Mouse (Mus musculus): ENCODE data around the gene Tspan5. TPM values are rescaled to one million over a fixed set of nuclear protein-coding genes. Genes with fewer than 3 reads are reported as not detected.

Gene Tspan5
- polyA plus RNA-seq, 1 experiment from 2014 or later = 12.5 TPM

DNA sequence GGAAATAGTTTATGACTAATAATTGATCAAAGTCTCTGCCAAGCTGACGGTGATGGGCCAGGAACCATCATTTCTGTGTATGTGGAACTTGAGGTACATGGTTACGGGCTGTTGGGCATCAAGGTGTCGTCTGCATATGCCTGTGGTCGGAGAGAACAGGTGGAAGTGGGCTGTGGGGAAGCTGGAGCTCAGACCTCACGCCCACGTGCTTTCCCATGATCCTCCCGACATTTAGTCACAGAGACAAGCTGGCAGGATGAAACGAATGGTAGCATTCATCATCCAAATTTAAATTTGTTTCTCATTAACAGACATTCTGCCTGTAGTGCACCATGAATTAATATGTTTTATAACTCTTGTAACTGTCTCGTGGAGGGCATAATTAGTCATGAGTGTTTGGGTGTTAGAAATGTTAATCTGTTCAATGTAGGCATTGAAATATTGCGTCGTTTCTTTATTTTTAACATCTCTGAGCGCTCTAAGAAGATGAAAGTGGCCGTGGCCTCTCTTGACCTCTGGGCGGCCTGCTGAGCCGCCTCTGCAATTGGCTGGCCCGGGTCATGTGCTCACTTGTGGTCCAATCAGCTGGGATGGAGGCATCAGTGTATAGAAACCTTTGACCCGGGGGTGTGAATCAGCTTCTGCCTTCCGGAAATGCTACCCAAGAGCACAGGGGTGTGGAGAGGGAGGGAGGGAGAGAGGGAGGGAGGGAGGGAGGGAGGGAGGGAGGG is 45.9 kb downstream of the Tspan5 start:
- ATAC-seq (replicated peaks; ENCODE audit: low FRiP score) = no peak
- WGBS = 86% methylated on average over 18 of the region's 18 CpGs
- H3K4me2 ChIP-seq = no peak overlapping the region

DNA sequence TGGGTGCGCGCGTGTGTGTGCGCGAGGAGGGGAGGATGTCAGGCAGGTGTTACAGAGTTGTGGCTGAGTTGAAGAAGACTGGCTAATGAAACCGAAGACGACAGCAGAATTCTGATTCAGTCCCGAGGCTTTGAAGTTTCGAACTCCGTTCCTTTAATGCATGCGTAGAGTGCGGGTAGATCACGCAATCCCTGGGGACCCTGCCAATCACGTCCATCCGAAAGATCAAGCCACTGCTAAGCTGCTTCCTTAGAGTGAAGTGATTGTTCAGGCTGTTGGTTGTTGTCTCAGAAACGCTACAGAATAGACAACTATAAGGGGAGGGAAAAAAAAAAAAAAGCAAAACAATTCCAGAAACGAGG is 46.5 kb downstream of the Tspan5 start:
- H3K4me3 ChIP-seq (ENCODE audit: low read depth, low read length) = no peak overlapping the region
- no peaks in the 10 kb centered on the region for H3K27me3 ChIP-seq (replicated peaks; ENCODE audit: control insufficient read depth, insufficient read depth, low read length)
- 90% methylated on average over 17 of the region's 17 CpGs for WGBS
- no peaks in the 10 kb centered on the region for H3K9me3 ChIP-seq (ENCODE audit: control insufficient read depth, low read length)
- H3K36me3 ChIP-seq (ENCODE audit: control insufficient read depth, insufficient read depth, low read length) = no peaks in the 10 kb centered on the region
- H3K27ac ChIP-seq (ENCODE audit: low read depth, low read length) = no peak overlapping the region
- no peaks in the 10 kb centered on the region for H3K4me1 ChIP-seq (replicated peaks; ENCODE audit: control insufficient read depth, insufficient read depth, low read length)
- ATAC-seq (replicated peaks; ENCODE audit: low FRiP score) (no peak), DNase-seq (ENCODE audit: low spot score) (no peak)
- H3K9ac ChIP-seq (ENCODE audit: low read depth, low read length) = no peak overlapping the region
- H3K4me2 ChIP-seq = no peak overlapping the region

More for the DNA sequence above, 45.9 kb downstream of the Tspan5 start:
- Histone ChIP-seq H3K27me3 (replicated peaks; ENCODE audit: control insufficient read depth, insufficient read depth, low read length) (no peaks in the 10 kb centered on the region), H3K4me3 (ENCODE audit: low read depth, low read length) (no peak overlapping the region), H3K9ac (ENCODE audit: low read depth, low read length) (no peak overlapping the region), H3K9me3 (ENCODE audit: control insufficient read depth, low read length) (no peaks in the 10 kb centered on the region), H3K27ac (ENCODE audit: low read depth, low read length) (no peak overlapping the region), H3K4me1 (replicated peaks; ENCODE audit: control insufficient read depth, insufficient read depth, low read length) (no peaks in the 10 kb centered on the region), H3K36me3 (ENCODE audit: control insufficient read depth, insufficient read depth, low read length) (no peaks in the 10 kb centered on the region)
- no peak for DNase-seq (ENCODE audit: low spot score)

DNA sequence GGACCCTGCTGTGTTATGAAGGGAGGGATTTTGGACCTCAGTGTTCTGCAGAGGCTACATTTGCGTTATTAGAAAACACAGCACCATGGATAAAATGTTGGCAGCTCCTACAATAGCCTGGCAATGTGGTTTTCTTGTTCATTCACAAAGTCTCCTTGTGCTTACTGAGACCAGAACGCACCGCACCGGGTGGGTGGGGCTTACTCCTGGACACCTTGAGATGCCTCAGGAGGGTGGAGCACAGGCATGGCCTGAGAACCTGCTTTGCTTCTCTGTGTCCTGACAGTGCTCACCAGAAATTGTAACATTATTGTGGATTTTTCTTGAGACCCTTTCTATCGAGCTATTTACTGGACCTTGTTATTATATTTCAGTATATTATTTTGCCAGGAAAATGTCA is 47.3 kb downstream of the Tspan5 start:
- H3K4me3 ChIP-seq (ENCODE audit: low read depth, low read length) = no peak overlapping the region
- H3K9ac ChIP-seq (ENCODE audit: low read depth, low read length) = no peak overlapping the region
- ATAC-seq (replicated peaks; ENCODE audit: low FRiP score) (no peak), DNase-seq (ENCODE audit: low spot score) (no peak)
- WGBS = 88% methylated on average over 5 of the region's 5 CpGs
- H3K4me1 ChIP-seq (replicated peaks; ENCODE audit: control insufficient read depth, insufficient read depth, low read length) = no peaks in the 10 kb centered on the region
- H3K36me3 ChIP-seq (ENCODE audit: control insufficient read depth, insufficient read depth, low read length) = no peaks in the 10 kb centered on the region
- H3K27me3 ChIP-seq (replicated peaks; ENCODE audit: control insufficient read depth, insufficient read depth, low read length) = no peaks in the 10 kb centered on the region
- H3K9me3 ChIP-seq (ENCODE audit: control insufficient read depth, low read length) = no peaks in the 10 kb centered on the region
- no peak overlapping the region for H3K27ac ChIP-seq (ENCODE audit: low read depth, low read length)
- H3K4me2 ChIP-seq = no peak overlapping the region

DNA sequence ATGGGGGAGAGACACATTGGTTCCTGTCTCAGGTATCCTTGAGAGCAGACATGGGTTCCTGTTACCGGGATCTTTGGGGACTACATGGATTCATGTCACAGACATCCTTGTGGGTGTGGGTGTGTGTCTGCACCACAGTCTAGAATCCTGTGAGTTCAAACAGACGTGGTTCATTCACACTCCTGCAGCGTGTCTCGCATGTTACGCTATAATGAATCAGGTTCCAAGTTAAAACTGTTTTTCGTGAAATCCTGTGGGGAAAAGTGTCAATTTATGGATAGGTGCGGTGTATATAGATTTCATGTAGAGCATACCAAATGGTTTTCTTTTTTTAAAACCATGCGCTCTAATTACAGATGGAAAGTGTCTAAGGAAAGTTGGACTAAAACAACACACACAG is 52.5 kb downstream of the Tspan5 start:
- no peaks in the 10 kb centered on the region for H3K4me1 ChIP-seq (replicated peaks; ENCODE audit: control insufficient read depth, insufficient read depth, low read length)
- no peak overlapping the region for H3K4me2 ChIP-seq
- H3K27ac ChIP-seq (ENCODE audit: low read depth, low read length) = no peak overlapping the region
- no peaks in the 10 kb centered on the region for H3K9me3 ChIP-seq (ENCODE audit: control insufficient read depth, low read length)
- no peaks in the 10 kb centered on the region for H3K36me3 ChIP-seq (ENCODE audit: control insufficient read depth, insufficient read depth, low read length)
- ATAC-seq (replicated peaks; ENCODE audit: low FRiP score) (no peak), DNase-seq (ENCODE audit: low spot score) (no peak)
- H3K9ac ChIP-seq (ENCODE audit: low read depth, low read length) = no peak overlapping the region
- no peak overlapping the region for H3K4me3 ChIP-seq (ENCODE audit: low read depth, low read length)
- WGBS = 89% methylated on average over 8 of the region's 8 CpGs
- no peaks in the 10 kb centered on the region for H3K27me3 ChIP-seq (replicated peaks; ENCODE audit: control insufficient read depth, insufficient read depth, low read length)

DNA sequence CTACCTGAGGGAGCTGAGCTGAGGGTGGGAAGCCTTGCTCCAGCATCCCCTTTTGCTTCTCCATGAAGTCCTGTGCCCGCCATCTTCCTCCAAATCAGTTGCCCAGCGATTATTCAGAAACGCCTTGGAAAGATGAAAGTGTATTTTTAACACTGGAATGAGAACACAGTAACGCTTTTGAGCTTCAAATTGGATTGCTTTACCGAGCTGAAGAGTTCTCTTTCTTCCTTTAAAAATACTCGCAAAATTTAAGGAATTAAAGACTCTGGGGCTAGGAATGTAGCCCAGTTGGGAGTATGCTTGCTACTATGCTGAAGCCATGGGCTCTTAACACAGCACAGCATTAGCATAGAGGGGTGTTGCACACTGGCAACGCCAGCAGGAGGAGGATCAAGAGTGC is 54.0 kb downstream of the Tspan5 start:
- no peaks in the 10 kb centered on the region for H3K36me3 ChIP-seq (ENCODE audit: control insufficient read depth, insufficient read depth, low read length)
- H3K4me3 ChIP-seq (ENCODE audit: low read depth, low read length) = no peak overlapping the region
- ATAC-seq (replicated peaks; ENCODE audit: low FRiP score) (no peak), DNase-seq (ENCODE audit: low spot score) (no peak)
- H3K27ac ChIP-seq (ENCODE audit: low read depth, low read length) = no peak overlapping the region
- H3K9me3 ChIP-seq (ENCODE audit: control insufficient read depth, low read length) = no peaks in the 10 kb centered on the region
- no peaks in the 10 kb centered on the region for H3K27me3 ChIP-seq (replicated peaks; ENCODE audit: control insufficient read depth, insufficient read depth, low read length)
- no peak overlapping the region for H3K9ac ChIP-seq (ENCODE audit: low read depth, low read length)
- 84% methylated on average over 7 of the region's 7 CpGs for WGBS
- H3K4me2 ChIP-seq = no peak overlapping the region
- no peaks in the 10 kb centered on the region for H3K4me1 ChIP-seq (replicated peaks; ENCODE audit: control insufficient read depth, insufficient read depth, low read length)

DNA sequence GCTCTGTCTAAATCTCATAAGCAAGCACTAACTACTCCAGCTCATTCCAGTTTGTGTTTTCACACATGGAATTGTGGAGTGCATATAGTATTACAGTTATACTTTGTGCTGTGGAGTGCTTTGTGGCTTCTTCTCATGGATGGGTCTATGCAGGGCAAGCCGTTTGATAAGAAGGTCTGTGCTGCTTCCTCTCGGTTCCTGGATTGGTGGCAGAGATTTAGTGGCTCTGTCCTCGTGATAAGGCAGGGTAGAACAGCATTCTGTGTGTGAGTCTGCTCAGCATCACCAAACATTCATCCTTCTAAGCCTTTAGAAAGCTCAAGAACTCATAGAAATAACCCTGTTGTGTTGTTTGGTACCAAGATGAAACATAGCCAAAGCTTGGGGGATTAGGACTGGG is 54.6 kb downstream of the Tspan5 start:
- H3K4me3 ChIP-seq (ENCODE audit: low read depth, low read length) = no peak overlapping the region
- no peak overlapping the region for H3K27ac ChIP-seq (ENCODE audit: low read depth, low read length)
- H3K9ac ChIP-seq (ENCODE audit: low read depth, low read length) = no peak overlapping the region
- no peaks in the 10 kb centered on the region for H3K4me1 ChIP-seq (replicated peaks; ENCODE audit: control insufficient read depth, insufficient read depth, low read length)
- H3K27me3 ChIP-seq (replicated peaks; ENCODE audit: control insufficient read depth, insufficient read depth, low read length) = no peaks in the 10 kb centered on the region
- DNase-seq (ENCODE audit: low spot score) (no peak), ATAC-seq (replicated peaks; ENCODE audit: low FRiP score) (no peak)
- no peaks in the 10 kb centered on the region for H3K9me3 ChIP-seq (ENCODE audit: control insufficient read depth, low read length)
- H3K36me3 ChIP-seq (ENCODE audit: control insufficient read depth, insufficient read depth, low read length) = no peaks in the 10 kb centered on the region
- WGBS = 32% methylated on average over 3 of the region's 3 CpGs
- no peak overlapping the region for H3K4me2 ChIP-seq

DNA sequence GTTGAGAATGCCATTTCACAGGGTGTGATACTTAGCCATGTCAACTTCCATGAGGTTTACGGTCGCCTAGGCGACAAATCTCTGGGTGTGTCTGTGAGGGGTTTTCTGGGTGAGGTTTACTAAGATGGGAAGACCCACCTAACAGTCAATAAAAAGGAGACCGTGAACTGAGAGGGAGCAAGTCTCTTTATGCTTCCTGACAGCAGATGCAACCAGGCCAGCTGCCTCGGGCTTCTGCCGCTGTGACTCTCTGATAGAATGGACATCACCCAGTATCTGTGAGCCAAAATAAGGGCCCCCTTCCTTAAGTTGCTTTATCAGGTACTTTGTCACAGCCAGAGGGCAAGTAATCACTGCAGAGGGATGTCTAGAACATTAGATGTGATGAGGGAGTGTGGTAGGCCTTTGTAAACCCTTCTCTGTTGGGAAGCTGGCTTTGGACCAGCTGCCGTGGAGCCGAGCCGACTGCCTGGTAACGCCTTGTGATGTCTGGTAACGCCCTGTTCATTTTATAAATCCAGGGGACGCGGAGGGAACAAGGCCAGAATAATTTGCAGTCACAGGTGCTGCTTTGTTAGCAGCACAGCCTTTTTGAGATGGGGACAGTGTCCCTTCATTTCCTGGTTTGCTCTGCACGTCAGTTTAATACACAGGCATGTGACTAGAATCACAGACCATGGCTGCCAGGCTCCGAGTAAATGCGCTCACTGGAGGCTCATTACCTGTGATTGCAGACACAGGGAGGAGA is 58.8 kb downstream of the Tspan5 start:
- Histone ChIP-seq H3K36me3 (ENCODE audit: control insufficient read depth, insufficient read depth, low read length) (no peaks in the 10 kb centered on the region), H3K9ac (ENCODE audit: low read depth, low read length) (no peak overlapping the region), H3K9me3 (ENCODE audit: control insufficient read depth, low read length) (no peaks in the 10 kb centered on the region), H3K27me3 (replicated peaks; ENCODE audit: control insufficient read depth, insufficient read depth, low read length) (no peaks in the 10 kb centered on the region), H3K4me2 (no peak overlapping the region), H3K27ac (ENCODE audit: low read depth, low read length) (no peak overlapping the region), H3K4me3 (ENCODE audit: low read depth, low read length) (no peak overlapping the region), H3K4me1 (replicated peaks; ENCODE audit: control insufficient read depth, insufficient read depth, low read length) (no peaks in the 10 kb centered on the region)
- ATAC-seq (replicated peaks; ENCODE audit: low FRiP score) (no peak), DNase-seq (ENCODE audit: low spot score) (no peak)
- 85% methylated on average over 16 of the region's 16 CpGs for whole genome bisulfite sequencing

DNA sequence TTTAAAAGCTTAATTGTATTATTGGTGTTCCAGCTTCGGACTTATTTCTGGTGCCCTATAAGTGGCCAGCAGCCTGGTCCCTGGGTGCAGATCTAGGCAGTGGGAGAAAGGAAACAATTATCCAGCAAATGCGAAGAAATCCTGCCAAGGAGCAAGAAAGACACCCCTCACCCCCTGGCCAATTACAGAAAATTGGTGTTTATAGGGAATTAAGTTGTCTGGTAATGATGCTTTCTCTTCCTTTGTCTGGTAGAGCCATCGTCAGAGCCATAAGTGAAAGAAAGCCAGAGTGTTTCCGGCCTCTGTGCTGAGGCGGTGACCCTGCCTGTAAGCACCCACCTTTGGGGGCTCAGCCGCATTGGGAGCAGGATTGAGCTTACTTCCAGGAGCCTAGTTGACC is 59.7 kb downstream of the Tspan5 start:
- Histone ChIP-seq H3K9ac (ENCODE audit: low read depth, low read length) (no peak overlapping the region), H3K4me2 (no peak overlapping the region), H3K36me3 (ENCODE audit: control insufficient read depth, insufficient read depth, low read length) (no peaks in the 10 kb centered on the region), H3K4me3 (ENCODE audit: low read depth, low read length) (no peak overlapping the region), H3K27me3 (replicated peaks; ENCODE audit: control insufficient read depth, insufficient read depth, low read length) (no peaks in the 10 kb centered on the region), H3K9me3 (ENCODE audit: control insufficient read depth, low read length) (no peaks in the 10 kb centered on the region), H3K4me1 (replicated peaks; ENCODE audit: control insufficient read depth, insufficient read depth, low read length) (no peaks in the 10 kb centered on the region), H3K27ac (ENCODE audit: low read depth, low read length) (no peak overlapping the region)
- ATAC-seq (replicated peaks; ENCODE audit: low FRiP score) (no peak), DNase-seq (ENCODE audit: low spot score) (no peak)
- WGBS = 80% methylated on average over 6 of the region's 6 CpGs

All from liver, embryonic 11.5 days (tissue).